Mouse (Mus musculus): ENCODE data around the gene Mycl.
"Not testable (repeated sequence)": the region's sequence is repeated elsewhere in the genome, so short reads cannot be mapped to it uniquely, and the experiment has no call there.

Gene Mycl

DNA sequence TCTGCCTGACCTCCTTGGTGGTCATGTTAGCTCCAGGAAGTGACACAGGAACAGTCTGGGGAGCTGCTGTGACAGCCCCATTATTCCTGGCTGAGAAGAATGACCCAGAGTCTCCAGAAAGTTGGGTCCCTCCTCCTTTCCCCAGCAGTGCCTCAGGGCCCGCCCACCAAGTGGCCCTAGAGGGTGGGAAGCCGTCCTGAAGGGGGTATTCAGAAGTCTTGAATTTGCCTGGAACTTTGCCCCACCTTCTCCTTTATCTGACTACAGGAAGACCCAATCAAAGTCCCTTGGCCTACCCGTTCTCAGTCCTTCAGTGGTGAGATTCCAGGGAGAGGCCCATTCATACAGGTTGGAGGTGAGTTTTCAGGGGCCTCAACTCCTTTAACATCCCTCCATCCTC, 13.5 kb upstream of the Mycl start:
- DNase-seq = no peak

GRCm38 (mm10) chr4:122982537-122982936, 12.9 kb upstream of the Mycl start:
- DNase-seq = no peak

DNA sequence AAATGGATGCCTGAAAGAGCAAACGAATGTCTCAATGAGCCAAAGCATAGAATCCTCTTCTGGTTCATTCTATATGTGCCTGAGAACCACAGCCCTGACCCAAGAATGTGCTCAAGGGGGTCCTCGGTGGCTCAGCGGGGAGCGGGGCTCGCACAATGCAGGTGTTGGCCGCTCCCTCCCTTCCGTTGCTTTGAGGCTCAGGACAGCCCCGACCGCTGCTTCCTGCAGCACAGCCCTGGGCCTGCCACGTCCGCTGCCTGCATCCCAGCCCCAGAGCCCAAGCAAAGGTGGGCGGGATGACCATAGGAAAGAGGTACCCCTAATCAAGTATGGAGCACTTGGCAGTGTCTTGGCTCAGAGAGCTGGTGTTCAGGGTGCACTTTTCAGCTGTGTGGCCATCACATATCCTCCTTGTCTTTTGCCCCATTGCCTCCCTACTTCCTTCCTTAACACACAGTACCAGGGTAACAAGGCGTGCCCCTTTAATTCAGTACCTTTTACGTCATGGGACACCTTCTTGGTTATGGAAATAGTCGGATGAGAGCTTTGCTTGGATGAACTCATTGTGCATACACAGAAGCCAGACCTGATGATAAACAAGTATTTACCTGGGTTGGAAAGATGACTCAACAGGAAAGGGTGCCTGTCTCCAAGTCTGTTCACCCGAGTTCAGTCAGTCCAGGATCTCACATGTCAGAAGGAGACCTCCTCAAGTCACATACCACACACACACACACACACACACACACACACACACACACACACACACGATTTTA, 11.8 kb upstream of the Mycl start:
- no peak for DNase-seq

DNA sequence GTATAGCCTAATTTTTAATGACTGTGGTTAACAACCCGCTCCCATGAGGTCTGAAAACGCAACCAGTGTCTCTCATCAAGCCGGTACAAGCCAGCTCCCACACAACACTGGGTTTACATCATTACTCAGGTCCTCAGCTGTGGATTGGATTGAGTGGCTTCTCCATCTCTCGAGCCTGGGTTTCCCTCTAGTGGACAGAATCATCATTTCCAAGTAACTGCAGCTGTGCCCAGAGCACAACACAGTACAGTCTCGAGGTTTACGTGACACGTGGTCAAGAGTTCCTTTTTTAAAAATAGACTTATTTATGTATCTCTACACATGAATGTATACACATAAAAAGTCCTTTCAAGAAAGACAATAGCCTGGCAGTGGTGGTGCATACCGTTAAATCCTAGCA, 10.3 kb upstream of the Mycl start:
- DNase-seq = no peak

GRCm38 (mm10) chr4:122987421-122987820, 8.0 kb upstream of the Mycl start:
- DNase-seq = no peak

DNA sequence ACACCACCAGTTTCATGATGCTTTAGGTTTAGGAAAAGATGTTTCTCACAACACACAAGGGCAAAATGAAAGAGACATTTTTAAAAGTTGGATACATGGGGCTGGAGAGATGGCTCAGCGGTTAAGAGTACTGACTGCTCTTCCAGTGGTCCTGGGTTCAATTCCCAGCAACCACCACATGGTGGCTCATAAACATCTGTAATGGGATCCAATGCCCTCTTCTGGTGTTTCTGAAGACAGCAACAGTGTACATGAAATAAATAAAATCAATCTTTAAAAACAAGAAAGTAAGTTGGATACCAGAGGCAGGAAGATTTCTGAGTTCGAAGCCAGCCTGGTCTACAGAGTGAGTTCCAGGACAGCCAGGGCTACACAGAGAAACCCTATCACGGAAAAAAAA, 7.4 kb upstream of the Mycl start:
- not testable (repeated sequence) for DNase-seq

GRCm38 (mm10) chr4:122991177-122991576, 4.3 kb upstream of the Mycl start:
- no peak for DNase-seq

- DNase-seq = no peak
These were observed 3.2 kb upstream of the Mycl start for GRCm38 (mm10) chr4:122992276-122992675.

GRCm38 (mm10) chr4:122996221-122996617, 767 bp downstream of the Mycl start:
- no peak for DNase-seq

DNA sequence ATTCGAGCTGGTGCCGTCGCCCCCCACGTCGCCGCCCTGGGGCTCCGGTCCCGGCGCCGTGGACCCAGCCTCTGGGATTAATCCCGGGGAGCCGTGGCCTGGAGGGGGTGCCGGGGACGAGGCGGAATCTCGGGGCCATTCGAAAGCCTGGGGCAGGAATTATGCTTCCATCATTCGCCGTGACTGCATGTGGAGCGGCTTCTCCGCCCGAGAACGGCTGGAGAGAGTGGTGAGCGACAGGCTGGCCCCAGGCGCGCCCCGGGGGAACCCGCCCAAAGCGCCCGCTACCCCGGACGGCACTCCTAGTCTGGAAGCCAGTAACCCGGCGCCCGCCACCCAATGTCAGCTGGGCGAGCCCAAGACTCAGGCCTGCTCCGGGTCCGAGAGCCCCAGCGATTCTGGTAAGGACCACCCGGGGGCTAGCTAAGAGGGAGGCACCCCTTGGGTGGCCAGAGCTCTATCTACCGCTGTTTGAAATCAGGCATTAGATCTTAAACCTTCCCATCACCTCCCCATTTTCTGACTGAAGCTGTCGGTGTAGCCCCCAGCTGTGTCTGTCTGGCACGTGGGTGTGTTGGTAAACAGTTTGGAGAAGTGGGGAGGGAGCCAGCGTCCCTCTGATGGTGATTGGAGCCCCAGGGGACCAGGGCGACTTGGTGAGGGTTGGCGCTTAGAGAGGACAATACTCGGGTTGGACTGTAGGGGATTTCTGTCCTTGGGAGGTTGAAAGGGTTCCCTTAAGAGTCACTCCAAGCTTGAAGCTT, 1.3 kb downstream of the Mycl start:
- peak; percentile 12 for DNase-seq

- DNase-seq = no peak
These were observed 3.2 kb downstream of the Mycl start for GRCm38 (mm10) chr4:122998537-122999262.

GRCm38 (mm10) chr4:122999263-122999691, 3.8 kb downstream of the Mycl start:
- no peak for DNase-seq

DNA sequence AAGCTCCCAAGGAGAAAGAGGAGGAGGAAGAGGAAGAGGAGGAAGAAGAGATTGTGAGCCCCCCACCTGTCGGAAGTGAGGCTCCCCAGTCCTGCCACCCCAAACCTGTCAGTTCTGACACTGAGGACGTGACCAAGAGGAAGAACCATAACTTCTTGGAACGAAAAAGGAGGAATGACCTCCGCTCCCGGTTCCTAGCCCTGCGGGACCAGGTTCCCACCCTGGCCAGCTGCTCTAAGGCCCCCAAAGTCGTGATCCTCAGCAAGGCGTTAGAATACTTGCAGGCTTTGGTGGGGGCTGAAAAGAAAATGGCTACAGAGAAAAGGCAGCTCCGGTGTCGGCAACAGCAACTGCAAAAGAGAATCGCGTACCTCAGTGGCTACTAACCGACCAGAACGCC, 4.7 kb downstream of the Mycl start:
- DNase-seq = no peak

DNA sequence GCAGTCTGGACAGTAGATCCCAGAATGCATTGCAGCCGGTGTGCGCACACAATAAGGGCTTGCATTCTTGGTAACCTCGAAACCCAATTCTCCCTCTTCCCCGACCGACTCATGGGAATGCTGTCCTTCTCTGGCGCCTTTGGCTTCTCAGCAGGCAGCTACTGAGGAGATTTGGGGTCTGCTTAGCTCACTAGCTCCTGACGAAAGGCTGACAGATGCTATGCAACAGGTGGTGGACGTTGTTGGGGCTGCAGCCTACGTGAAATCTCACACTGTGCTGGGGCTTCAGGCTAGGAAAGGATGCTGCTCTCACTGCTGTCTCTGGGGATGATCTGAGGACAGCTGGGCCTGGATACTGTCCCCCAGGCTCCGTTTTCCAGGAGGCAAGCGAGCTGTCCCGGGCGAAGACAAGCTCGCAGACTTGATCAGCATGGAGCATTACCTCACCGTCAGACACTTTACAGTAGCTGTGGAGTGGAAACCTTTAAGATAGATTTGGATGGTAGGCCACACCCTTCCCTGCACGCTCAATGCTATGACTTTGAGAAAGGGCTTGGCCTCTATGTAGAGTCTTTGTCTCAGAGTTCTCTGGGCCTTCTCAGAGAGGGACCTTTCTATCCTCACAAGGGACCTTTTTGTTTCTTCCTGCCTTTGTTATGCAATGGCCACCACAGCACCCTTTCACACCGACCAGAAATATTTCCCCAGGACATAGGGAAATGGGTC, 5.3 kb downstream of the Mycl start:
- DNase-seq = no peak

DNA sequence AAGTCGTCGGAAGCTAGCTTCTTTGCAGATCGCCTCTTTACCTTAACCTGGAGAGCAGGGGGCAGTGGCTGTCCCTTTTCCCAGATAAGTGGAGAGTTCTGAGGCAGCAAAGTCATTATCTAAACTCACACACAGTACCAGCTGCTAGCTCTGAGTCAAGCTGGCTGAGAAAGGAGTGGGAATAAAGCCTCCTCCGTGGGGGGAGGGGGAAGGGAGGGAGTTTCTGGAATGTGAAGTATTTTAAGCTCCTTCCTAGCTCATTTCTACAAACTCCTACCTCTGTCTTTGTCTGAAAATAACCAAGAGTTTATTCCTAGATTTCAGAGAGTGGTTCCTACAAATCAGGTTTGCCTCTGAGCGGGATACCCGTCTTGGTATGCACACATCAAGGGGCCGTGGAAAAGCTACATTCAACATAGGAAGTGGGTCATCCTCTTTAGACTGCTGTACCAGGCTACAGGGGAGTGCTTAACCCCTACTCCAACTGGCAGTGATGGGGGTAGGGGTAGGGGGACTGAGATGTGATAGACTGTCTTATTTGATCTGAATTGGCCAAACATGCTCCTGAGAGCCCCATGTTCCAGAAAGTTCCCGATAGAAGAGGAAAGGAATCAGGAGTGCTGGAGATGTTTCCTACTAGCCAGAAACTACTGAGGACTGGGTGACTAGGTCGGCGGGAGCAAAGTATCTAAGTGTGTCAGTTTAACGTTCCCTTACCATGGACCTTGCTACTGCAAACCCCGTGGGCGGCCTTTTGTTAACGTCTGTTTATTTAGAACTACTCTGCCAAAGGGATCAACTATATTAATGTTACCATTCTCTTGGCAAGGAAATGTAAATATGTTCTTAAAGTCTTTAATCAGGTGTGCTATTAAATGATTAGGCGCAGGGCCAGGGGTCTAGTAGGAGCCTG, 9.9 kb downstream of the Mycl start:
- no peak for DNase-seq

DNA sequence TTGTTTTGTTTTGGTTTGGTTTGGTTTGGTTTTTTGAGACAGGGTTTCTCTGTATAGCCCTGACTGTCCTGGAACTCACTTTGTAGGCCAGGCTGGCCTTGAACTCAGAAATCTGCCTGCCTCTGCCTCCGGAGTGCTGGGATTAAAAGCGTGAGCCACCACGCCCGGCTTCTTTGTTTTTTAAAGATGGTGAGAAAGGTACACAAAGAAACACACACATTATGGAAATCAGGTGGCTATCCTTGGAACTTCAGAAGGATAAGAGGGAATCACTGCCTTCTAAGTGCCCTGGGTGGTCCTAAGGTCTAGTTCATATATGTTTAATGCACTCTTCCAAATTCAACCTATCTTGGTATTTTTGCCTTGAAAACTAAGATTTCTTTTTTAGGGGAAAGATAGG, 17.0 kb downstream of the Mycl start:
- not testable (repeated sequence) for DNase-seq

DNA sequence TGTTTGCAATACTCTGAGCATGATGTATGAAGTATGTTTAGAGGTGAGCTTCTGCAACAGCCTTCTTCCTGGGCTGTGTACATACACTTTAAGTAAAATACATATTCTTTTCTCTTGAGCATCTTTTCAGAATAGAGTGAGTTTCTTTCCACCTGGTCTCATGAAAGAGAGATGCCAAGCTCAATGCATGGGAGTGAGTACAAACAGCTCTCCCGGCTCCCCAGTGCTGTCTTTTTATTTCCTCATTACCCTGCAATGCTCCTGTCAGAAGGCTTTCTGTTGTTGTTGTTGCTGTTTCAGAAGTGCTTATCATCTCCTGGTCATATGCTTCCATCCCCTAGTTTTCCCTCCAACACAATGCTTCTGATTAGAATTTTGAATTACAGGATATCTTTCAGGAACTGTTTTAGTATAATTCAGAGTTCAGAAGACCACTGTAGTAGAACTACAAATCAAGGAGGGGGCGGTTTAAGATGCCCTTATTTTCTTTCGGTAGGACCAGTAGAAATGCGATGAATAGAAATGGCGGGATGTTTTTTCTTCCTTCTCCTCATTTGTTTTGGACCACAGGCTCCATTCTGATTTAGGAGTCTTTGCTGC, 18.0 kb downstream of the Mycl start:
- no peak for DNase-seq

DNA sequence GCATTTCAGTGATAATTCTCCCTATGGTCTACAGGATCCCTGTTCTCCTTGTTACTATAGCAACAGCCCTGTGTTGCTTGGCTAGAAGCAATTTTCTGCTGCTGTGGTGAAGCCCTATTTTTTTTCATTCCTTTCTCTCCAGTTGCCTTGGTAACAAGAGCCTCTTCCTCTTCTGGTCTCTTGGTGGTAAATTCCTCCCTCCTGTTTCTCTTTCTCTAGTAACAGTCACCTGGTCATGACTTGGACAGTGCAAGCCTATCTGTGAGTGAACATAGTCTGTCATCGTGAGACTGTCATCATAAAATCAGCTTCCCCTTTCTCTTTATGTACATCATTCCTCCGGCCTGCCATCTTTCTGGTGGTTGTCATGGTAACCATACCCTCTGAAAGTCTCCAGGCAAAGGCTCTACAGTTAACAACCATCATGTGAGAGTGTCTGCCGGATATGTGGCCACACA, 18.5 kb downstream of the Mycl start:
- DNase-seq = no peak

DNA sequence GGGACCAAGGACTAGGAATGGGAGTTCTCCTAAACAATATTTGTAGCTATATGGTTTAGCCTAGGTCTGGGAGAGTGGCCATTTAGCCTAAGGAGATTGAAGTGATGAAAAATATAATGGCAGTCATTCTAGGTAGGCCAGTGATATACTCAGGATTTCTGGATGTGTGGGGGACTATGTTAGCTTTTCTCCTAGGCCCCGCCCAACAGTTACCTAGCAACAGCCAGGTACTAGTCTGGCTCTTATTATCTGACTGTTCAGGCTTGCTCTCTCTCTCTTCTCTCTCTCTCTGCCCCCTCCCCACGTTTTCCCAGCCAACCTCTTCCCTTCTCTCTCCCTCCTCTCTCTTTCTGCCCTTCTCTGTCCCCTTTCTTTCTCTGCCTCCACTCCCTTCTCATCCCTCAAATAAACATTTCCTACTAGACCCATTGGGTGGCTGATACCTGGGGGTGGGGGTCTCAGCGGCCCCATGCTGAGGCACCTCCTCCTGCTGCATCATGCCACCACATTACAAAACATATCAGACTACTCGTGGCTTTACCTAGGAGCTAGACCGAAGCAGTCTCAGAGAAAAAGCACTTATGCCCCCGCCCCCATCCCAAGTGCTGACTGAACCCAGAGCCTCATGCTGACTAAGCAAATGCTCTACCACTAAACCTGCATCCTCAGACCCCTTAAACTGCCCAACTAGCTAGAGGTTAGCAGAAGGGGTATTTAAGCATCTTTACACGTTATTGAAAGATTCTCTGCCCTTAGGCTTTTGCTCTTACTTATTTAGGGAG, 19.2 kb downstream of the Mycl start:
- peak; percentile 39 for DNase-seq

DNA sequence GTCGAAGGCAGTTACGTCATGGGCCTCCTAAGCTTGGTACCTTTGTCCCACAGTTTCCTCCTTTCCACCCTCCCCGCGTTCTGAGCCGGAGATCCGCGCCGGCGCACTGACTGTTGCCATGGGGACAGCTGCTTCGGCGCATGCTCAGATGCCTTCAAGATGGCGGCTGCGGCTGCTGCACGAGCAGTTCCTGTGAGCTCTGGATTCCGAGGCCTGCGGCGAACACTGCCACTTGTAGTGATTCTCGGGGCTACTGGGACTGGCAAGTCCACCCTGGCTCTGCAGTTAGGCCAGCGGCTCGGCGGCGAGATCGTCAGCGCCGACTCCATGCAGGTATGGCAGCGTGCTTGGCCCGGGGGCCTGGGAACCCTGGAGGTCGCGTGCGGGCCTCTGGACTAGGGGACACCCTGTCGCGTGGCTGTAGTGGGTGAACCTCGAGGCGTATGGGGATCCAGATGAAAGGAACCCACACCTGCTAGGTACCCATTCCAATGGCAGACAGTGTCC, 21.1 kb downstream of the Mycl start, which contains the start of gene Trit1:
TSS of gene Trit1 (plus strand) at position 147 of the 507 bp plus-strand sequence.
- peak; percentile 94 for DNase-seq

Measured in cerebellum, adult 11-12 months (tissue).